Comparison of ENCODE assay signal across 25 mouse cellular contexts in the genomic region with DNA sequence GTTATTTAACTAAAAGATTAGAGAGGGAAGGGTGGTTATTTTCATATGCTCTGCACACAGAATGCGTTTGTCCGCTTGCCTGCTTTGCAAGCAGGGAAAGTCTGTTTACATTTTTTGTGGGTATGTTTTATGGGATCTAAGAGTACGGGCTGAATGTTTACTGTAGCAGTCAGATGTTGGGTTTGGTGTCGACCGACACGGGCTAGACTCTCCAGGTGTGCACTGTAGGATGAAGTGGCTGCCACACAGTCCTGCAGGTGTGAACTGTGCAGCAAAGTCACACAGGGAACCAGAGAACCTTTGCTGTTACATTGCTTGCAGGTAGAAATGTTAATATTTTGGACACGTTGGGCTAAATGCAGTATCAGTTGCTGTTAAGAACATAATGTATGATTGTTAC. TPM values are rescaled to one million over a fixed set of nuclear protein-coding genes. Genes with fewer than 3 reads are reported as not detected.
DNase-seq lines count a peak whose midpoint lies in the region; ATAC-seq and TF ChIP-seq lines count a peak whose summit lies in the region.
"Had no signal": no experiment of that assay in that cellular context is flagged by ENCODE, and none has a peak within 500 bp of the region (broad histone marks: within the 10 kb centered on the region; RNA-seq: fewer than 3 reads in every experiment).

No protein-coding gene starts in this region.

- TF ChIP-seq POLR2A in small intestine, adult 2 months (IDR thresholded peaks at IDR 0.05; ENCODE audit: low read depth, low read length): no peak

- no peaks in the 10 kb centered on the region for H3K9me3 ChIP-seq in embryonic facial prominence, embryonic 13.5 days
- H3K9me3 ChIP-seq in embryonic facial prominence, embryonic 10.5 days: no peaks in the 10 kb centered on the region
- H3K9me3 ChIP-seq in lung, postnatal 0 days (ENCODE audit: low read length): no peaks in the 10 kb centered on the region
- no peaks in the 10 kb centered on the region for H3K9me3 ChIP-seq in kidney, embryonic 15.5 days (replicated peaks)
- H3K9me3 ChIP-seq: embryonic facial prominence, embryonic 12.5 days; hindbrain, embryonic 10.5 days; hindbrain, embryonic 15.5 days; limb, embryonic 13.5 days; midbrain, embryonic 10.5 days; neural tube, embryonic 12.5 days had no signal

- peak overlapping the region; percentile 48; the same call in 1 of the 2 replicates for H3K27ac ChIP-seq in embryonic facial prominence, embryonic 13.5 days
- H3K27ac ChIP-seq in embryonic facial prominence, embryonic 10.5 days (replicated peaks): no peak overlapping the region
- no peak overlapping the region for H3K27ac ChIP-seq in lung, postnatal 0 days (ENCODE audit: low read length)
- peak overlapping the region; percentile 19 for H3K27ac ChIP-seq in small intestine, adult 2 months (ENCODE audit: insufficient read depth, low read depth, low read length)
- no peak overlapping the region for H3K27ac ChIP-seq in kidney, embryonic 15.5 days
- H3K27ac ChIP-seq: embryonic facial prominence, embryonic 12.5 days; hindbrain, embryonic 10.5 days; hindbrain, embryonic 15.5 days; limb, embryonic 13.5 days; macrophage; midbrain, embryonic 10.5 days; neural tube, embryonic 12.5 days had no signal

- TF ChIP-seq CTCF in lung, postnatal 0 days (IDR thresholded peaks at IDR 0.05): no peak
- no peak for TF ChIP-seq CTCF in small intestine, adult 2 months (IDR thresholded peaks at IDR 0.05; ENCODE audit: extremely low read depth, insufficient read length, insufficient replicate concordance, low read depth, low read length)

- H3K36me3 ChIP-seq in embryonic facial prominence, embryonic 13.5 days: no peaks in the 10 kb centered on the region
- no peaks in the 10 kb centered on the region for H3K36me3 ChIP-seq in embryonic facial prominence, embryonic 10.5 days (replicated peaks)
- no peaks in the 10 kb centered on the region for H3K36me3 ChIP-seq in lung, postnatal 0 days (ENCODE audit: insufficient read depth, low read length)
- H3K36me3 ChIP-seq in small intestine, adult 2 months (ENCODE audit: control insufficient read depth, insufficient read depth, low read length): no peaks in the 10 kb centered on the region
- H3K36me3 ChIP-seq in kidney, embryonic 15.5 days: no peaks in the 10 kb centered on the region
- H3K36me3 ChIP-seq: embryonic facial prominence, embryonic 12.5 days; hindbrain, embryonic 10.5 days; hindbrain, embryonic 15.5 days; limb, embryonic 13.5 days; midbrain, embryonic 10.5 days; neural tube, embryonic 12.5 days had no signal

- H3K4me1 ChIP-seq in embryonic facial prominence, embryonic 13.5 days: peaks cover 43% of the 10 kb centered on the region
- H3K4me1 ChIP-seq in embryonic facial prominence, embryonic 10.5 days: peaks cover 34% of the 10 kb centered on the region
- H3K4me1 ChIP-seq in lung, postnatal 0 days (ENCODE audit: insufficient read depth, low read depth, low read length): no peaks in the 10 kb centered on the region
- peaks cover 16% of the 10 kb centered on the region for H3K4me1 ChIP-seq in small intestine, adult 2 months (ENCODE audit: control insufficient read depth, insufficient read depth, insufficient read length, low read length)
- peaks cover 8% of the 10 kb centered on the region for H3K4me1 ChIP-seq in kidney, embryonic 15.5 days

- no peak overlapping the region for H3K4me3 ChIP-seq in embryonic facial prominence, embryonic 13.5 days
- no peak overlapping the region for H3K4me3 ChIP-seq in embryonic facial prominence, embryonic 10.5 days
- H3K4me3 ChIP-seq in lung, postnatal 0 days (ENCODE audit: low read depth, low read length): no peak overlapping the region
- H3K4me3 ChIP-seq in small intestine, adult 2 months (ENCODE audit: low read depth, low read length): no peak overlapping the region
- H3K4me3 ChIP-seq in kidney, embryonic 15.5 days (replicated peaks): no peak overlapping the region
- H3K4me3 ChIP-seq: embryonic facial prominence, embryonic 12.5 days; erythroblast, embryonic 14.5 days; hindbrain, embryonic 10.5 days; hindbrain, embryonic 15.5 days; limb, embryonic 13.5 days; midbrain, embryonic 10.5 days; neural tube, embryonic 12.5 days had no signal

- no peak for TF ChIP-seq EP300 in lung, postnatal 0 days (IDR thresholded peaks at IDR 0.05)

- no peaks in the 10 kb centered on the region for H3K27me3 ChIP-seq in embryonic facial prominence, embryonic 13.5 days
- no peaks in the 10 kb centered on the region for H3K27me3 ChIP-seq in embryonic facial prominence, embryonic 10.5 days (replicated peaks; ENCODE audit: low read depth, poor library complexity, severe bottlenecking)
- no peaks in the 10 kb centered on the region for H3K27me3 ChIP-seq in lung, postnatal 0 days (replicated peaks; ENCODE audit: insufficient read depth, low read length)
- no peaks in the 10 kb centered on the region for H3K27me3 ChIP-seq in small intestine, adult 2 months (ENCODE audit: control insufficient read depth, insufficient read depth, low read length)
- no peaks in the 10 kb centered on the region for H3K27me3 ChIP-seq in kidney, embryonic 15.5 days
- H3K27me3 ChIP-seq: CH12.LX; embryonic facial prominence, embryonic 12.5 days; hindbrain, embryonic 15.5 days; limb, embryonic 13.5 days; neural tube, embryonic 12.5 days had no signal

- no peak for DNase-seq in embryonic facial prominence, embryonic 10.5 days (ENCODE audit: low spot score)
- DNase-seq in lung, postnatal 0 days (ENCODE audit: low spot score): peak; percentile 7
- DNase-seq in lung, postnatal 4 days: no peak
- no peak for DNase-seq in kidney, adult 18-20 months
- DNase-seq in gastrocnemius, adult 18-20 months (ENCODE audit: low spot score): no peak
- DNase-seq: adrenal gland, adult 8-10 months; kidney, postnatal 25 days; right cerebral cortex, adult 18-20 months; thymus, postnatal 36 days had no signal

- ATAC-seq in embryonic facial prominence, embryonic 13.5 days (ENCODE audit: insufficient number of reproducible peaks, insufficient read depth, low FRiP score, low TSS enrichment, low read depth): no peak
- no peak for ATAC-seq in lung, postnatal 0 days
- ATAC-seq in kidney, embryonic 15.5 days (replicated peaks; ENCODE audit: low FRiP score): no peak
- ATAC-seq: forebrain, embryonic 16.5 days; inflammation-experienced regulatory T-cells, adult 6 months; midbrain, embryonic 16.5 days had no signal

- H3K4me2 ChIP-seq in embryonic facial prominence, embryonic 13.5 days: no peak overlapping the region
- H3K4me2 ChIP-seq in lung, postnatal 0 days (replicated peaks; ENCODE audit: low read depth, low read length): no peak overlapping the region
- H3K4me2 ChIP-seq in kidney, embryonic 15.5 days: no peak overlapping the region
- H3K4me2 ChIP-seq: embryonic facial prominence, embryonic 12.5 days; hindbrain, embryonic 15.5 days; liver, embryonic 11.5 days; neural tube, embryonic 12.5 days had no signal

- 50% methylated on average over 7 of the region's 7 CpGs for WGBS in embryonic facial prominence, embryonic 13.5 days
- 76% methylated on average over 7 of the region's 7 CpGs for WGBS in embryonic facial prominence, embryonic 10.5 days
- 18% methylated on average over 7 of the region's 7 CpGs for WGBS in lung, postnatal 0 days
- 14% methylated on average over 7 of the region's 7 CpGs for WGBS in small intestine, adult 2 months
- WGBS in kidney, embryonic 15.5 days: 53% methylated on average over 7 of the region's 7 CpGs

- H3K9ac ChIP-seq in embryonic facial prominence, embryonic 13.5 days: no peak overlapping the region
- no peak overlapping the region for H3K9ac ChIP-seq in lung, postnatal 0 days (replicated peaks; ENCODE audit: low read depth)
- no peak overlapping the region for H3K9ac ChIP-seq in kidney, embryonic 15.5 days
- H3K9ac ChIP-seq: embryonic facial prominence, embryonic 12.5 days; hindbrain, embryonic 15.5 days; limb, embryonic 13.5 days; neural tube, embryonic 12.5 days had no signal

RNA-seq across cellular contexts. Expression of a gene that starts 31.9 kb away (rescaled TPM):
- polyA plus RNA-seq in embryonic facial prominence, embryonic 13.5 days (2015; fragmentation: Nextera tagmentation; extraction: Ambion mirVana): 4.9 and 5.0 TPM in 2 replicates
- 0.77 and 0.93 TPM in 2 replicates for polyA plus RNA-seq in embryonic facial prominence, embryonic 10.5 days (2016; fragmentation: Nextera tagmentation; extraction: Ambion mirVana)
- polyA plus RNA-seq in lung, postnatal 0 days (2015; fragmentation: Nextera tagmentation; extraction: Ambion mirVana): 3.3 and 4.5 TPM in 2 replicates
- 0.52 and 5.2 TPM in 2 replicates for polyA plus RNA-seq in small intestine, adult 2 months (2012; rRNA removed)
- polyA plus RNA-seq in kidney, embryonic 15.5 days (2015; fragmentation: Nextera tagmentation; extraction: Ambion mirVana): 8.7 and 8.8 TPM in 2 replicates
- 10 to 100 TPM; 15.6 to 19.1 TPM for total RNA-seq in gastrocnemius, adult 18-20 months (2021)
- total RNA-seq: CH12.LX had no signal
- polyA plus RNA-seq: erythroblast, embryonic 14.5 days had no signal

Comparison
In these comparisons a context has a peak if more than half of its experiments do, and no peak if none do; other contexts are left out.
1. H3K27ac ChIP-seq: peak in embryonic facial prominence, embryonic 13.5 days (single experiment) and small intestine, adult 2 months (single experiment); none in embryonic facial prominence, embryonic 10.5 days (single experiment), lung, postnatal 0 days (single experiment) and kidney, embryonic 15.5 days (single experiment).